Mouse (Mus musculus) lung, postnatal 0 days (tissue): ENCODE measurements around the gene Nrd1.

Experiments
- CTCF ChIP-seq: IDR thresholded peaks from 2 replicates; pipeline ENCODE4 v1.5.1; 2016; ENCODE audit warnings: antibody characterized with exemption, mild to moderate bottlenecking
- EP300 ChIP-seq: IDR thresholded peaks from 2 replicates; pipeline ENCODE4 v1.6.1; 2016; ENCODE audit warnings: antibody characterized with exemption, mild to moderate bottlenecking, control low read depth

DNA sequence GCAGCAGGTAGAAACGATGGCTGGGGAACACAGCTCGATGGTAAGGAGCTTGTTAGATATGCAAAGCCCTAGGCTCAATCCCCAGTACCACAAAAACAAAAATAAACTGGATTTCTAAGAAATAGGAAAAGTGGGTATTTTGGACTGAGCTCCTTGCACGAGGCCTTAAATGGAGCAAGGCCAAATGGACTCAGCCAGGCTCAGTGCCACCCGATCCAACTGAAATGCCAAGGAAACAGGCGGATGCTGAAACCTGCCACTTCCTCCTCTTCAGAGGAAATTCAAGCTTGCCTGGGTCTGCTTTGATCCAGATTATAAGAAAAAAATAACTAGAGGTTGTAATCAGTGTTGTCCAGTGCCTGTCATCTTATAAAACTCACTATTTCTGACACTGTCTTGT lies 88.7 kb downstream of the Nrd1 start:
- TF ChIP-seq CTCF (no peak), EP300 (no peak)
